ENCODE assay signal across 18 mouse cellular contexts in genomic region chr12:116856307-116856706, GRCm38 (mm10).
DNase-seq lines count a peak whose midpoint lies in the region; ATAC-seq and TF ChIP-seq lines count a peak whose summit lies in the region.
"Had no signal": no experiment of that assay in that cellular context is flagged by ENCODE, and none has a peak within 500 bp of the region (broad histone marks: within the 10 kb centered on the region; RNA-seq: fewer than 3 reads in every experiment).

No protein-coding gene starts in this region.

- no peak for TF ChIP-seq CTCF in hindbrain, postnatal 0 days (IDR thresholded peaks at IDR 0.05; ENCODE audit: low read depth)

- 42% methylated on average over 7 of the region's 7 CpGs for WGBS in embryonic facial prominence, embryonic 14.5 days
- WGBS in embryonic facial prominence, embryonic 10.5 days: 54% methylated on average over 7 of the region's 7 CpGs
- WGBS in hindbrain, embryonic 11.5 days: 70% methylated on average over 7 of the region's 7 CpGs
- WGBS in hindbrain, embryonic 10.5 days: 69% methylated on average over 7 of the region's 7 CpGs
- 51% methylated on average over 7 of the region's 7 CpGs for WGBS in hindbrain, postnatal 0 days

- H3K36me3 ChIP-seq in embryonic facial prominence, embryonic 14.5 days (ENCODE audit: control insufficient read depth, insufficient read depth, low read length): no peaks in the 10 kb centered on the region
- no peaks in the 10 kb centered on the region for H3K36me3 ChIP-seq in embryonic facial prominence, embryonic 10.5 days (replicated peaks)
- H3K36me3 ChIP-seq in hindbrain, embryonic 11.5 days (ENCODE audit: control insufficient read depth, insufficient read depth, low read length): no peaks in the 10 kb centered on the region
- H3K36me3 ChIP-seq in hindbrain, embryonic 10.5 days: no peaks in the 10 kb centered on the region
- no peaks in the 10 kb centered on the region for H3K36me3 ChIP-seq in hindbrain, postnatal 0 days (ENCODE audit: insufficient read depth, low read length)
- H3K36me3 ChIP-seq: kidney, embryonic 15.5 days had no signal

- ATAC-seq in embryonic facial prominence, embryonic 14.5 days (ENCODE audit: low read depth): no peak
- peak; percentile 61; the same call in 1 of the 2 replicates for ATAC-seq in hindbrain, embryonic 11.5 days (ENCODE audit: low FRiP score)
- ATAC-seq in hindbrain, postnatal 0 days: 0 out of 2 replicates have a peak, but pooled peaks have one; percentile 55

- no peak overlapping the region for H3K27ac ChIP-seq in embryonic facial prominence, embryonic 14.5 days (replicated peaks; ENCODE audit: low read depth, low read length)
- no peak overlapping the region for H3K27ac ChIP-seq in embryonic facial prominence, embryonic 10.5 days (replicated peaks)
- H3K27ac ChIP-seq in hindbrain, embryonic 11.5 days (ENCODE audit: low read depth, low read length): no peak overlapping the region
- H3K27ac ChIP-seq in hindbrain, embryonic 10.5 days: no peak overlapping the region
- no peak overlapping the region for H3K27ac ChIP-seq in hindbrain, postnatal 0 days
- H3K27ac ChIP-seq: kidney, embryonic 15.5 days had no signal

- no peaks in the 10 kb centered on the region for H3K4me1 ChIP-seq in embryonic facial prominence, embryonic 14.5 days (ENCODE audit: control insufficient read depth, insufficient read depth, low read length)
- H3K4me1 ChIP-seq in embryonic facial prominence, embryonic 10.5 days: no peaks in the 10 kb centered on the region
- H3K4me1 ChIP-seq in hindbrain, embryonic 11.5 days (replicated peaks; ENCODE audit: control insufficient read depth, insufficient read depth, low read length): no peaks in the 10 kb centered on the region
- peaks cover 22% of the 10 kb centered on the region for H3K4me1 ChIP-seq in hindbrain, embryonic 10.5 days (replicated peaks)
- no peaks in the 10 kb centered on the region for H3K4me1 ChIP-seq in hindbrain, postnatal 0 days (ENCODE audit: insufficient read depth, low read length)
- H3K4me1 ChIP-seq: kidney, embryonic 15.5 days had no signal

- H3K9me3 ChIP-seq in embryonic facial prominence, embryonic 14.5 days (ENCODE audit: control insufficient read depth, low read length): no peaks in the 10 kb centered on the region
- H3K9me3 ChIP-seq in embryonic facial prominence, embryonic 10.5 days: no peaks in the 10 kb centered on the region
- no peaks in the 10 kb centered on the region for H3K9me3 ChIP-seq in hindbrain, embryonic 11.5 days (ENCODE audit: control insufficient read depth, low read length)
- H3K9me3 ChIP-seq in hindbrain, embryonic 10.5 days: no peaks in the 10 kb centered on the region
- H3K9me3 ChIP-seq in hindbrain, postnatal 0 days (ENCODE audit: low read length): no peaks in the 10 kb centered on the region
- H3K9me3 ChIP-seq: kidney, embryonic 15.5 days had no signal

- H3K9ac ChIP-seq in embryonic facial prominence, embryonic 14.5 days (ENCODE audit: low read depth, low read length): no peak overlapping the region
- H3K9ac ChIP-seq in hindbrain, embryonic 11.5 days (ENCODE audit: low read depth, low read length): no peak overlapping the region
- H3K9ac ChIP-seq in hindbrain, postnatal 0 days (replicated peaks; ENCODE audit: low read length): no peak overlapping the region
- H3K9ac ChIP-seq: kidney, embryonic 15.5 days had no signal

- no peak overlapping the region for H3K4me2 ChIP-seq in embryonic facial prominence, embryonic 14.5 days (ENCODE audit: low read depth, low read length)
- no peak overlapping the region for H3K4me2 ChIP-seq in hindbrain, embryonic 11.5 days (replicated peaks; ENCODE audit: low read depth, low read length)
- H3K4me2 ChIP-seq in hindbrain, postnatal 0 days (ENCODE audit: low read depth, low read length): no peak overlapping the region
- H3K4me2 ChIP-seq: kidney, embryonic 15.5 days; liver, embryonic 11.5 days had no signal

- no peak overlapping the region for H3K4me3 ChIP-seq in embryonic facial prominence, embryonic 14.5 days (ENCODE audit: low read depth, low read length)
- no peak overlapping the region for H3K4me3 ChIP-seq in embryonic facial prominence, embryonic 10.5 days
- no peak overlapping the region for H3K4me3 ChIP-seq in hindbrain, embryonic 11.5 days (ENCODE audit: low read depth, low read length)
- no peak overlapping the region for H3K4me3 ChIP-seq in hindbrain, embryonic 10.5 days
- H3K4me3 ChIP-seq in hindbrain, postnatal 0 days (ENCODE audit: low read length): no peak overlapping the region
- H3K4me3 ChIP-seq: kidney, embryonic 15.5 days had no signal

- H3K27me3 ChIP-seq in embryonic facial prominence, embryonic 14.5 days (replicated peaks; ENCODE audit: control insufficient read depth, insufficient read depth, low read length): no peaks in the 10 kb centered on the region
- H3K27me3 ChIP-seq in embryonic facial prominence, embryonic 10.5 days (replicated peaks; ENCODE audit: low read depth, poor library complexity, severe bottlenecking): no peaks in the 10 kb centered on the region
- H3K27me3 ChIP-seq in hindbrain, embryonic 11.5 days (ENCODE audit: control insufficient read depth, insufficient read depth, low read length): no peaks in the 10 kb centered on the region
- H3K27me3 ChIP-seq in hindbrain, embryonic 10.5 days (ENCODE audit: insufficient read depth, poor library complexity, severe bottlenecking): no peaks in the 10 kb centered on the region
- H3K27me3 ChIP-seq in hindbrain, postnatal 0 days (ENCODE audit: insufficient read depth, low read length): no peaks in the 10 kb centered on the region
- H3K27me3 ChIP-seq: kidney, embryonic 15.5 days had no signal

- peak; percentile 27 for DNase-seq in embryonic facial prominence, embryonic 14.5 days (ENCODE audit: low spot score)
- DNase-seq in embryonic facial prominence, embryonic 10.5 days (ENCODE audit: low spot score): no peak
- no peak for DNase-seq in hindbrain, embryonic 11.5 days (ENCODE audit: low spot score)
- DNase-seq in hindbrain, embryonic 10.5 days (ENCODE audit: low spot score): no peak
- DNase-seq in hindbrain, postnatal 0 days (ENCODE audit: low spot score): no peak
- DNase-seq in retina, embryonic 14.5 days (ENCODE audit: low spot score): peak; percentile 44
- no peak for DNase-seq in urinary bladder, postnatal 14 days (ENCODE audit: low spot score)
- DNase-seq in kidney, postnatal 14 days: no peak
- DNase-seq: cerebellum, adult 11-12 months; cerebellum, postnatal 25 days; heart, adult 18-20 months; left cerebral cortex, postnatal 4 days; lung, adult 2 months; lung, postnatal 36 days; spleen, adult 18-20 months; thymus, postnatal 14 days had no signal

Comparison
In these comparisons a context has a peak if more than half of its experiments do, and no peak if none do; other contexts are left out.
1. DNase-seq: peak in embryonic facial prominence, embryonic 14.5 days (single experiment) and retina, embryonic 14.5 days (single experiment); none in embryonic facial prominence, embryonic 10.5 days (single experiment), hindbrain, embryonic 11.5 days (single experiment), hindbrain, embryonic 10.5 days (single experiment), hindbrain, postnatal 0 days (single experiment), urinary bladder, postnatal 14 days (single experiment) and kidney, postnatal 14 days (single experiment).